Mouse (Mus musculus): ENCODE measurements around the gene Gm49450.
A peak's percentile ranks its signal among the peaks of the same experiment; 100 is the strongest.

The Gm49450 gene

GRCm38 (mm10) chr15:98985240-98985981 lies 32.1 kb upstream of the Gm49450 start:
- peak; percentile 86 for DNase-seq

GRCm38 (mm10) chr15:98984681-98985080 lies 31.3 kb upstream of the Gm49450 start:
- DNase-seq = no peak

- DNase-seq = peak; percentile 97
Measured at GRCm38 (mm10) chr15:98983431-98984081, 30.2 kb upstream of the Gm49450 start.

- DNase-seq = no peak
Measured at GRCm38 (mm10) chr15:98982100-98982499, 28.7 kb upstream of the Gm49450 start.

GRCm38 (mm10) chr15:98980012-98980614 lies 26.8 kb upstream of the Gm49450 start:
- no peak for DNase-seq

- peak; percentile 66 for DNase-seq
Measured at GRCm38 (mm10) chr15:98978409-98979172, 25.2 kb upstream of the Gm49450 start.

- peak; percentile 84 for DNase-seq
Measured at GRCm38 (mm10) chr15:98977759-98978408, 24.5 kb upstream of the Gm49450 start.

GRCm38 (mm10) chr15:98976763-98977758 lies 23.7 kb upstream of the Gm49450 start:
- no peak for DNase-seq

- no peak for DNase-seq
Measured at GRCm38 (mm10) chr15:98973015-98973614, 19.8 kb upstream of the Gm49450 start.

GRCm38 (mm10) chr15:98971576-98972320 lies 18.4 kb upstream of the Gm49450 start:
- peak; percentile 71 for DNase-seq

- peak; percentile 85 for DNase-seq
Measured at GRCm38 (mm10) chr15:98971111-98971510, 17.8 kb upstream of the Gm49450 start.

- DNase-seq = peak; percentile 83
Measured at GRCm38 (mm10) chr15:98969372-98970101, 16.2 kb upstream of the Gm49450 start.

GRCm38 (mm10) chr15:98968701-98969371 lies 15.5 kb upstream of the Gm49450 start:
- DNase-seq = peak; percentile 96

GRCm38 (mm10) chr15:98959531-98959930 lies 6.2 kb upstream of the Gm49450 start:
- DNase-seq = no peak

GRCm38 (mm10) chr15:98958901-98959420 lies 5.6 kb upstream of the Gm49450 start:
- no peak for DNase-seq

GRCm38 (mm10) chr15:98957475-98957874 lies 4.1 kb upstream of the Gm49450 start:
- no peak for DNase-seq

- DNase-seq = no peak
Measured at GRCm38 (mm10) chr15:98956000-98956399, 2.6 kb upstream of the Gm49450 start.

GRCm38 (mm10) chr15:98955324-98955723 lies 2.0 kb upstream of the Gm49450 start:
- DNase-seq = no peak
